Mouse (Mus musculus) kidney, embryonic 16.5 days (tissue): ENCODE measurements around the gene Arf3. TPM values are rescaled to one million over a fixed set of nuclear protein-coding genes. Genes with fewer than 3 reads are reported as not detected.
"Not testable (repeated sequence)": the region's sequence is repeated elsewhere in the genome, so short reads cannot be mapped to it uniquely, and the experiment has no call there.

Experiments used
- ATAC-seq: fragments of 200-750 bp; cut with Nextera tagmentation; 2 replicates; pipeline ENCODE4 v1.8.0; 2017; ENCODE audit warnings: moderate TSS enrichment; ENCODE audit not compliant: low FRiP score, low TSS enrichment
- H3K27ac ChIP-seq: fragments of 300-500 bp; sonication (generic); 2 replicates; pipeline ENCODE4 v1.5.1; 2014; ENCODE audit warnings: low read length
- H3K27me3 ChIP-seq: fragments of 300-500 bp; sonication (generic); 2 replicates; pipeline ENCODE4 v1.6.1; 2014; ENCODE audit warnings: low read length, control low read depth, mixed read lengths; ENCODE audit not compliant: insufficient read depth
- H3K36me3 ChIP-seq: fragments of 300-500 bp; sonication (generic); 2 replicates; pipeline ENCODE4 v1.6.1; 2014; ENCODE audit warnings: low read length, control low read depth, mixed read lengths; ENCODE audit not compliant: insufficient read depth
- H3K4me1 ChIP-seq: fragments of 300-500 bp; sonication (generic); 2 replicates; pipeline ENCODE4 v1.6.1; 2014; ENCODE audit warnings: low read length, control low read depth, mixed read lengths; ENCODE audit not compliant: insufficient read depth
- H3K4me2 ChIP-seq: fragments of 300-500 bp; sonication (generic); replicated peaks from 2 replicates; pipeline ENCODE4 v1.6.1; 2014; ENCODE audit warnings: low read depth, low read length
- H3K4me3 ChIP-seq: fragments of 300-500 bp; sonication (generic); 2 replicates; pipeline ENCODE4 v1.5.1; 2014; ENCODE audit warnings: mild to moderate bottlenecking, low read length
- H3K9ac ChIP-seq: fragments of 300-500 bp; sonication (generic); replicated peaks from 2 replicates; pipeline ENCODE4 v1.6.1; 2014; ENCODE audit warnings: low read length
- H3K9me3 ChIP-seq: fragments of 300-500 bp; sonication (generic); 2 replicates; pipeline ENCODE4 v1.6.1; 2016; ENCODE audit warnings: low read length, control low read depth
- WGBS: fragments of 180-500 bp; shearing (Covaris S2); extraction: QIAGEN DNeasy Blood & Tissue Kit; methylation state at CpG from one replicate; pipeline ENCODE4 v1.1.7; 2014; 5-methylcytosine and 5-hydroxymethylcytosine counted together
- polyA plus RNA-seq: library from polyadenylated mRNA; unstranded; fragments of >200 nt; fragmentation: Nextera tagmentation; extraction: Ambion mirVana; gene quantifications from 2 replicates; pipeline ENCODE4 v1.2.1, GENCODE M21; 2015

Arf3 gene
- 56.3 and 59.5 TPM in 2 replicates for polyA plus RNA-seq

DNA sequence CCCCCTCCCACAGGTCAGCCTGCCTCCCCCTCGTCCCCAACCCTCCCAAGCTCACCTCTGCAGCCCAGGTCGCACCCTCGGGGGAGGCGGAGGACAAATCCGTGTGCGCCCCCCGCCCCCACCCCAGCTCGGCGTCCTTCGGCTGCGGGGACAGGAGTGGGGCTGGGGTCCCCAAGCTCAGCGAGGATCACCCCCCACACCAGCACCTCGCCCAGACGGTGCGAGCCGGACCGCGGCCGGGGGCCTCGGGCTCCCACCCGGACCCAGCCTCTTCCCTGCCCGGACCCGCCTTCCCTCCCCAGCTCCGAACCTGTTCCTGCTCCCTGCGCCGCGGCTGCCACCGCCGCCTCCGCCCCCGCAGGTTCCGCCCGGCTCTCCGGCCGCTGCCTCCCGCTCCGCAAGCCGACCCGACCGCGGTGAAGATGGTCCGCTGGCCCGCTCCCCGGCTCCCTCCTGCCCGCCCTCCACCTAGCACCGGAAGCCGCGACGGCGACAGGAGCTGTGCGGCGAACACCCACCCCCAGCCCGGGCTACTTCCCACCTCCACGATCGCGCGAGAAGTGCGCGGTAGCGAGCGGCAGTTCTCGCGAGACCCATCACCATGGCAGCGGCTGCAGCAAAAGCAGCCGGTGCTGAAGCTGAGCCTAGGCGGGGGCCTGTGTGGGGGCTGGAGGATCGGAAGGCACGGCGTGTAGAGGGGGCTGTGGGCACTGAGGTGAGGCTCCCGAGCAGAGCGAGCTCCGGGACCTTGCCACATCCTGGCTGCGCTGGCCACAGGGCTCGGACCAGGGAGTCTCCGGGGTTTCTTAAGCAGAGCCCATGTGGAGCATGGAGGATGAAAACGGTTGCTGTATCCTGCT, at the start of gene Arf3:
Arf3 (minus strand) TSS at position 545 of the 860 bp plus-strand sequence.
- Histone ChIP-seq H3K9me3 (no peaks in the 10 kb centered on the region), H3K4me2 (peak within 1 kb of the TSS; percentile 86), H3K9ac (peak within 1 kb of the TSS; percentile 93), H3K27ac (peak within 1 kb of the TSS; percentile 89), H3K27me3 (0 out of 2 replicates have a peak, but pooled peaks cover 4% of the 10 kb centered on the region), H3K4me3 (peak within 1 kb of the TSS; percentile 95), H3K36me3 (peaks cover 10% of the 10 kb centered on the region; the same call in 1 of the 2 replicates), H3K4me1 (peaks cover 19% of the 10 kb centered on the region)
- under 1% methylated on average over 52 of the region's 76 CpGs for WGBS
- peak; percentile 95 for ATAC-seq

- H3K27me3 ChIP-seq, result peaks cover 49% of the 10 kb centered on the region
- H3K4me2 ChIP-seq, result not testable (repeated sequence)
- WGBS, result 68% methylated on average over 6 of the region's 6 CpGs
These were observed 47.2 kb upstream of the Arf3 start for GRCm38 (mm10) chr15:98810212-98810611.

GRCm38 (mm10) chr15:98809390-98809789, 46.4 kb upstream of the Arf3 start, which contains the start of gene Ddn:
Gene Ddn, minus strand, starts transcription at chr15:98809490.
- 38% methylated on average over 3 of the region's 3 CpGs for WGBS

More at GRCm38 (mm10) chr15:98810212-98810611, 47.2 kb upstream of the Arf3 start:
- H3K9ac ChIP-seq, H3K4me3 ChIP-seq, H3K9me3 ChIP-seq, ATAC-seq, H3K27ac ChIP-seq: not testable (repeated sequence)
- H3K4me1 ChIP-seq, result peaks cover 34% of the 10 kb centered on the region
- peaks cover 24% of the 10 kb centered on the region for H3K36me3 ChIP-seq

DNA sequence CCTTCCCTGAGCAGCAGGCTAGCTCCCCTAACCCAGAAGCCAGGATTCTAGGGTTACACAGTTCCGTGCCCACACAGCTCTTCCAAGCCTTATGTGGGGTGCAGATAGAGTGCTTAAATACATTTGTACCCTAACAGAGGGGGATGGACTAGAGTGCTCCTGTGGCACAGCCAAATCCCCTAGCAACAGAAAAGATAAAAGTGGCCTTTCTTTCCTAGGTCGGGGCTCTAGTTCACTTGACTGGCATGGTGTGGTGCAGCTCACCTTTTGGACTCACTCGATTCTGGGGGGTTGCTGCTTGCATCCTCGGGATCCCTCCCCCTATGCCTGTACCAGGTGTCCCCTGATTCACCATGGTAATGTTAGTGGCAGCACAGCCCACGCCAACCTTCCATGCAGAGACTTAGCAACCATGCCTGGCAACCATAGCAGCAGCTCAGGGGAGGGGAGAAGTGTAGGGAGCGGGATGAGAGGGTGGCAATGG, 45.7 kb upstream of the Arf3 start:
- no peak overlapping the region for H3K4me2 ChIP-seq
- WGBS, result 7% methylated on average over 6 of the region's 6 CpGs

More at GRCm38 (mm10) chr15:98809390-98809789, 46.4 kb upstream of the Arf3 start, which contains the start of gene Ddn:
- Histone ChIP-seq H3K9ac (peak within 1 kb of the TSS; percentile 45; the same call in 1 of the 2 replicates), H3K36me3 (peaks cover 24% of the 10 kb centered on the region), H3K4me3 (peak within 1 kb of the TSS; percentile 48), H3K4me2 (peak within 1 kb of the TSS; percentile 86), H3K27ac (no peak within 1 kb of the TSS), H3K27me3 (peaks cover 57% of the 10 kb centered on the region), H3K9me3 (no peaks in the 10 kb centered on the region), H3K4me1 (peaks cover 34% of the 10 kb centered on the region)
- ATAC-seq, result no peak

DNA sequence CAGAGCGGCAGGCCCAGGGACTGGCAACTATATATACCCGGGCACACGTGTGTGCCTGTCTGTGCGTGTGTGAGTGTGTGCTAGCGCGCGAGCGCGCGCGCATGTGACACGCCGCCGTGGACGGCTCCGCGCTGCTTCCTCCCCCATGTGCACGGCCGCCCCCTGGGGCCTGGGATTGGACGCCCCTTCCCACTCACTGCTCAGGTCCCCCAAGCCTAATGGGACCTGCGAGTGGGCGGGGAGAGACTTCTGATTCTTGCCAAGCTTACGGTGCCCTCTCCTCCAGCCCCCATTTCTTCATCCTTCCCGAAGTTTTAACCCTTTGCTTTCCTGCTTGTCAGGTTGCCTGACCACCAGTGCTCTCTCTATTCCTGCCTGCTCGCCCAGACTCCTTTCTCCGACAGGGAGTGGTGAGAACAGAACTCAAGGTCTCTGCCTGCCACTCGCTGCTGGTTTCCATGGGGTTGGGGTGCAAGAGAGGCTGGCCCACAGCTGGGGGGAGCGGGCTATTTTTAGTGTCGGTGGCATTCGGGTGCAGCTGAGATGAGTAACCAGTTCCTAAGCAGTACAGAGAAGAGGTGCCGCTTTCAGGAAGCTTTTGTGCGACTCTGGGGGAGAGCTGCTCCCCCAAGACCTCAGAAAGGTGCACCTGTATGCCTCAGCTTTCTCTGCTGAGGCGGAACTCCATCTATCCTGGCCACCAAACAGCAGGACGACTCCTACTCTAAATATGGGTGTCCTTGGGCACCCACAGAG, 45.1 kb upstream of the Arf3 start:
- Histone ChIP-seq H3K9ac (peak overlapping the region; percentile 45), H3K4me1 (peaks cover 36% of the 10 kb centered on the region), H3K9me3 (no peaks in the 10 kb centered on the region), H3K36me3 (peaks cover 12% of the 10 kb centered on the region), H3K27me3 (peaks cover 70% of the 10 kb centered on the region), H3K27ac (no peak overlapping the region), H3K4me3 (peak overlapping the region; percentile 48), H3K4me2 (peak overlapping the region; percentile 86)
- under 1% methylated on average over 34 of the region's 34 CpGs for WGBS
- ATAC-seq, result no peak

More for the DNA sequence above, 45.7 kb upstream of the Arf3 start:
- Histone ChIP-seq H3K9ac (peak overlapping the region; percentile 45; the same call in 1 of the 2 replicates), H3K9me3 (no peaks in the 10 kb centered on the region), H3K4me3 (peak overlapping the region; percentile 48), H3K36me3 (peaks cover 18% of the 10 kb centered on the region), H3K4me1 (peaks cover 34% of the 10 kb centered on the region), H3K27ac (no peak overlapping the region), H3K27me3 (peaks cover 64% of the 10 kb centered on the region)
- no peak for ATAC-seq

DNA sequence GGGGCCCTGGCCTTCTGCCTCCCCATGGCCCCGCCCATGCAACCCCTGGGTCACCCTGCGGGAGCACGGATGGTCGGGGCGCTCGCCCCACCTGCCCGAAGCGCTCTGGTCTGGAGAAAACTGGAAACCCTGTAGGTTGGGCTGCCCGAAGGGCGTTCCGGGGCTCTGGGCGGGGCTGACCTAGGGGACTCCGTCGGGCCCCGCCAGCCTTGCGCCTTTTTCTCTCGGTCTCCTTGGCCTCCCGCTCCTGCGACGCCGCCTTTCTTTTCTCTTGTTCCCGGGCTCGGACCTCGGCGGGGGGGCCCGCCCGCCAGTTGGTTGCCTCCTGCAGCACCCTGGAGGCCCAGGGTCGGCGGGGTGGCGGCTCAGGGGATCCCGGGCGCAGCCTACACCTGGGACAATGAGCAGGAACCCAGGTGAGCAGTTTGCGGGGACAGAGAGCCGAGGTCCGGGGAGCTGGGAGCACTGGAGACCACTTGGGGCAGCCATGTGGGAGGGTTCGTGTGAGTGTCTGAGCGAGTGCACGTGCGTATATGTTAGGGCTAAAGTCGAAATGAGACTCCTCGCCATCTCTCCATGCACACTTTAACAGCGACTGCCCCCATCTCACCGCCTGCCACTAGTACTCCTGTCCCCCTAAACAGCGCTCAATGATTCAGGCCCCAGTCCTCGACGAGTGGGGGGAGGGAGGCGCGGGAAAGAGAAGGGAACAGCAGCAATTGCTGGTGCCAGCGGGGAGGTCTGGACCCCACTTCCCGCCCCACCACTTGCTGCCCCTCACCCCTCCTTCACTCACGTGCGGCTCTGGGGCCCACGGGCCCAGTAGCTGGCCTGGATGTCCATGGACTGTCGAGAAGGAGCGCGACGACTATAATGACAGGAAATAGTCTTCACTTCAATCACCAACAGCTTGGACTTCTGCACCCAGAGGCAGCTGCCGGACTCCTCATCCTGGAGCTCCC, 44.1 kb upstream of the Arf3 start:
- ATAC-seq, result no peak
- peaks cover 80% of the 10 kb centered on the region for H3K27me3 ChIP-seq
- H3K4me1 ChIP-seq, result peaks cover 36% of the 10 kb centered on the region
- 1% methylated on average over 58 of the region's 58 CpGs for WGBS
- peak overlapping the region; percentile 48 for H3K4me3 ChIP-seq
- H3K9ac ChIP-seq, result peak overlapping the region; percentile 45; the same call in 1 of the 2 replicates
- peak overlapping the region; percentile 86 for H3K4me2 ChIP-seq
- H3K9me3 ChIP-seq, result no peaks in the 10 kb centered on the region
- H3K36me3 ChIP-seq, result peaks cover 6% of the 10 kb centered on the region; the same call in 1 of the 2 replicates
- no peak overlapping the region for H3K27ac ChIP-seq

GRCm38 (mm10) chr15:98806071-98806808, 43.2 kb upstream of the Arf3 start:
- no peaks in the 10 kb centered on the region for H3K9me3 ChIP-seq
- H3K4me1 ChIP-seq, result peaks cover 36% of the 10 kb centered on the region
- WGBS, result 8% methylated on average over 30 of the region's 30 CpGs
- H3K36me3 ChIP-seq, result peaks cover 2% of the 10 kb centered on the region; the same call in 1 of the 2 replicates
- H3K4me3 ChIP-seq, result peak overlapping the region; percentile 55
- H3K27ac ChIP-seq, result no peak overlapping the region
- peak overlapping the region; percentile 86 for H3K4me2 ChIP-seq
- H3K9ac ChIP-seq, result no peak overlapping the region
- H3K27me3 ChIP-seq, result peaks cover 87% of the 10 kb centered on the region
- ATAC-seq, result no peak

DNA sequence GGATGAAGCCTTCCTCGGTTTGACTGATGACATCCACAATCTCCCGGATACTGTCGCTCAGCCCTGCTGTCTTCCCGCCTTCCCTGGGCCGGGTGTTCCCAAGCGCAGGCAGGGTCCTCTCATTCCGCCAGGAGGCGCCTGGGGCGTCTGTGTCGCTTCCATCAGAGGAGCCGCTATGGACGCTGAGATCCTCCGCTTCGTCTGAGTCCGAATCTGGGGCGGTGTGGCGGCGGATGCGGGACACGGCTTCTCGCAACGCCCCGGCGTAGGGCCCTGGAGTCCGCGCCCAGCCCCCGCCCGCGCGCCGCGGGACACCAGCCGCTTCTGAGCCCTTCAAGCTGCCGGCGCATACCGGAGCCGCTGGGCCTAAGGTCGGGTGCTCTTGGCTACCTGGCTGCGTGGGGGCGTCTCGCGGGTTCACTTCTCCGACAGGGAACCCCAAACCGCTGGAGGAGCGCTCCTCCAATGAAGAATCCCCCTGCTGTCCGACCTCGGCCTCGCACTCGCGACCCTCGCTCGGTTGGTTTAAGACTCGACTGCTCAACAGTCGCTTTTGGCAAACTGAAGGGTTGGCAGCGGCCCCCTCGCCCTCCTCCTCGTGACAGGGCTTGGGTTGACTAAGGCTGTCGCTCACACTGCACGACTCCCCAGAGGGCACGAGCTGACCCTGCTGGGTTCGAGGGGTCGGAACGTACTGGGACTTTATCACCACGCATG, 42.5 kb upstream of the Arf3 start:
- Histone ChIP-seq H3K4me1 (peaks cover 36% of the 10 kb centered on the region), H3K9me3 (no peaks in the 10 kb centered on the region), H3K4me2 (peak overlapping the region; percentile 86), H3K9ac (peak overlapping the region; percentile 63), H3K27me3 (peaks cover 95% of the 10 kb centered on the region), H3K4me3 (peak overlapping the region; percentile 55), H3K36me3 (no peaks in the 10 kb centered on the region), H3K27ac (no peak overlapping the region)
- 1% methylated on average over 64 of the region's 64 CpGs for WGBS
- peak; percentile 39; the same call in 1 of the 2 replicates for ATAC-seq
